Mouse (Mus musculus): ENCODE measurements around the gene Serpinb6e. TPM values are rescaled to one million over a fixed set of nuclear protein-coding genes. Genes with fewer than 3 reads are reported as not detected.

Serpinb6e gene
- not detected in 2 replicates for polyA plus RNA-seq (2021; fragmentation: Nextera tagmentation)
- long read RNA-seq, experiment 1: 0 reads
- long read RNA-seq, experiment 2: 0 reads

DNA sequence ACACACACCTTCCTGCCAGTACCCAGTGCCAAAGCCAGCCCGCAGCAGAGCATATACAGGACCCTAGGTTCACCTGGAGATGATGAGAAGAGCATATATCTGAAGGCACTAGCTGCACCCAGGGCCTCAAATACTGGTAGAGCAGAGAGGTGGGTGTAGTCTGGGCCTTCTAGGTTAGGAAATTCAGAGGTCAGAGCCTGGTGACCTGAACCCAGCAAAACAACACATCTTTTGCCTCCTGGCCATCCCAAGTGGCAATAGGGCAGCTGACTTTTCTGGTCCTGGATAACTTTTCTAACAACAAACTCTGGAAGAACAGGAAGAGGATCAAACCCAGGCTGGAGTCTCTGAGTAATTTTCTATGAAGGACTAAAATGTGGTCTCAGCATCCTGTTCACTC, at the start of gene Serpinb6e:
TSS of gene Serpinb6e (minus strand) at position 101 of the 400 bp plus-strand sequence.

Other genes starting within 250 kb of the Serpinb6e start
- not detected in 2 replicates for gene Serpinb6d, start 182.0 kb downstream of the Serpinb6e start, polyA plus RNA-seq (2021; fragmentation: Nextera tagmentation)
- gene Serpinb6c, start 62.3 kb upstream of the Serpinb6e start, polyA plus RNA-seq (2021; fragmentation: Nextera tagmentation): 0.38 TPM in 1 of 2 replicates, not detected in the other
- 7.5 TPM in 2 replicates for gene Nqo2, start 121.3 kb upstream of the Serpinb6e start, polyA plus RNA-seq (2021; fragmentation: Nextera tagmentation)
- 1.0 and 1.5 TPM in 2 replicates for gene Ripk1, start 159.0 kb upstream of the Serpinb6e start, polyA plus RNA-seq (2021; fragmentation: Nextera tagmentation)
- 57.8 and 66.9 TPM in 2 replicates for gene Serpinb6a, start 159.4 kb upstream of the Serpinb6e start, polyA plus RNA-seq (2021; fragmentation: Nextera tagmentation)
- gene Bphl, start 194.2 kb upstream of the Serpinb6e start, polyA plus RNA-seq (2021; fragmentation: Nextera tagmentation): 80.0 and 97.1 TPM in 2 replicates
- 1,425 and 1,626 TPM in 2 replicates for gene Tubb2a, start 234.6 kb upstream of the Serpinb6e start, polyA plus RNA-seq (2021; fragmentation: Nextera tagmentation)